Mouse (Mus musculus) Patski (cell line): Measurements from ENCODE around the gene Mtmr4. TPM values are rescaled to one million over a fixed set of nuclear protein-coding genes. Genes with fewer than 3 reads are reported as not detected.
A peak's percentile ranks its signal among the peaks of the same experiment; 100 is the strongest.

ENCODE experiments used
- ATAC-seq: fragments of 100-300 bp; one replicate; pipeline ENCODE4 v1.8.0; 2021
- CTCF ChIA-PET: fragments of 350-600 bp; sonication (Branson Sonifier 250); formaldehyde crosslinking; loops from one replicate; lab custom pipeline; 2022; ENCODE audit warnings: inconsistent platforms; lab: Charles Lee
- POLR2A ChIA-PET: fragments of 350-600 bp; sonication (Branson Sonifier 250); formaldehyde crosslinking; loops from one replicate; lab custom pipeline; 2022; ENCODE audit warnings: antibody characterized with exemption, inconsistent platforms; lab: Charles Lee
- DNase-seq: peaks from one replicate; pipeline ENCODE4 v3.0.0-alpha.2; 2011; ENCODE audit warnings: low read depth, low spot score
- H3K27me3 ChIP-seq: fragments of 371-371 bp; one replicate; pipeline ENCODE4 v1.5.1; 2021
- CTCF ChIP-seq: fragments of 100-300 bp; IDR thresholded peaks from one replicate; pipeline ENCODE4 v1.5.1; 2021
- in situ Hi-C: fragments of 300-500 bp; cut with MboI; formaldehyde crosslinking; loops from 3 replicates; pipeline ENCODE4 v1.11.1; 2018; ENCODE audit warnings: low pct_unique_long_range_greater_than_20kb, mixed read lengths
- polyA plus RNA-seq: library from polyadenylated mRNA; unstranded; gene quantifications from one replicate; pipeline ENCODE4 v1.2.3, GENCODE M21; 2021

The Mtmr4 gene
- polyA plus RNA-seq, 1 experiment from 2014 or later: 53.2 TPM

GRCm38 (mm10) chr11:87611547-87611946, 19.6 kb downstream of the Mtmr4 start:
- ATAC-seq (no peak), DNase-seq (no peak)
- POLR2A ChIA-PET: interaction anchor here (1.2 kb wide), 1 partner anchor 11 kb away, joined by 4 read pairs; no protein-coding TSS in a partner anchor
- TF ChIP-seq CTCF: no peak
- no peaks in the 10 kb centered on the region for H3K27me3 ChIP-seq
- CTCF ChIA-PET: no interaction called here
- in situ Hi-C loops: no loop called here

GRCm38 (mm10) chr11:87613972-87614371, 22.0 kb downstream of the Mtmr4 start:
- no peak for DNase-seq
- no peaks in the 10 kb centered on the region for H3K27me3 ChIP-seq
- ChIA-PET CTCF (no interaction called here), POLR2A (no interaction called here)
- in situ Hi-C loops: no loop called here
- no peak for ATAC-seq
- no peak for TF ChIP-seq CTCF

- ATAC-seq (no peak), DNase-seq (no peak)
- ChIA-PET POLR2A (no interaction called here), CTCF (interaction anchor here (0.8 to 1.3 kb wide), 3 partner anchors 13 to 206 kb away, joined by 3 read pairs; no protein-coding TSS in a partner anchor)
- no peaks in the 10 kb centered on the region for H3K27me3 ChIP-seq
- TF ChIP-seq CTCF: no peak
- in situ Hi-C loops: no loop called here
Measured at GRCm38 (mm10) chr11:87615551-87615950, 23.6 kb downstream of the Mtmr4 start.

- no peaks in the 10 kb centered on the region for H3K27me3 ChIP-seq
- ChIA-PET POLR2A (no interaction called here), CTCF (interaction anchor here (0.8 to 1.3 kb wide), 3 partner anchors 14 to 206 kb away, joined by 3 read pairs; no protein-coding TSS in a partner anchor)
- DNase-seq (no peak), ATAC-seq (no peak)
- in situ Hi-C loops: no loop called here
- TF ChIP-seq CTCF: no peak
Measured at GRCm38 (mm10) chr11:87615952-87616351, 24.0 kb downstream of the Mtmr4 start.

GRCm38 (mm10) chr11:87616790-87617474, 25.0 kb downstream of the Mtmr4 start, which contains the start of gene Hsf5:
TSS of gene Hsf5 (plus strand) at chr11:87617164.
- CTCF ChIA-PET: interaction anchor here (1.3 kb wide), 1 partner anchor 16 kb away, joined by 3 read pairs; no protein-coding TSS in a partner anchor
- ATAC-seq: no peak
- TF ChIP-seq CTCF: no peak
- H3K27me3 ChIP-seq: no peaks in the 10 kb centered on the region
- no peak for DNase-seq
- POLR2A ChIA-PET: no interaction called here
- in situ Hi-C loops: no loop called here

- CTCF ChIA-PET: no interaction called here
- no peak for TF ChIP-seq CTCF
- POLR2A ChIA-PET: no interaction called here
Measured at GRCm38 (mm10) chr11:87617606-87618005, 25.6 kb downstream of the Mtmr4 start.

GRCm38 (mm10) chr11:87623160-87623559, 31.2 kb downstream of the Mtmr4 start:
- DNase-seq (peak; percentile 39), ATAC-seq (peak; percentile 69)
- CTCF ChIA-PET: no interaction called here
- in situ Hi-C loops: no loop called here
- POLR2A ChIA-PET: no interaction called here
- TF ChIP-seq CTCF: no peak
- no peaks in the 10 kb centered on the region for H3K27me3 ChIP-seq

More at GRCm38 (mm10) chr11:87617606-87618005, 25.6 kb downstream of the Mtmr4 start:
- DNase-seq (no peak), ATAC-seq (no peak)
- no peaks in the 10 kb centered on the region for H3K27me3 ChIP-seq
- in situ Hi-C loops: no loop called here

- in situ Hi-C loops: no loop called here
- CTCF ChIA-PET: interaction anchor here (1.9 kb wide), 1 partner anchor 9 kb away, joined by 7 read pairs; no protein-coding TSS in a partner anchor
- H3K27me3 ChIP-seq: no peaks in the 10 kb centered on the region
- no peak for ATAC-seq
- peak; percentile 59 for TF ChIP-seq CTCF
- POLR2A ChIA-PET: no interaction called here
- no peak for DNase-seq
Measured at GRCm38 (mm10) chr11:87629859-87630258, 37.9 kb downstream of the Mtmr4 start.

GRCm38 (mm10) chr11:87638793-87639192, 46.8 kb downstream of the Mtmr4 start:
- no peak for TF ChIP-seq CTCF
- CTCF ChIA-PET: interaction anchor here (1.7 kb wide), 1 partner anchor 9 kb away, joined by 5 read pairs; no protein-coding TSS in a partner anchor
- POLR2A ChIA-PET: interaction anchor here (0.6 kb wide), 1 partner anchor 14 kb away, joined by 3 read pairs; no protein-coding TSS in a partner anchor
- in situ Hi-C loops: no loop called here
- DNase-seq: no peak
- H3K27me3 ChIP-seq: no peaks in the 10 kb centered on the region
- ATAC-seq: no peak

- ChIA-PET POLR2A (interaction anchor here (0.6 kb wide), 1 partner anchor 15 kb away, joined by 3 read pairs; no protein-coding TSS in a partner anchor), CTCF (interaction anchor here (1.7 kb wide), 1 partner anchor 8 kb away, joined by 5 read pairs; no protein-coding TSS in a partner anchor)
- in situ Hi-C loops: no loop called here
- no peak for TF ChIP-seq CTCF
- ATAC-seq (no peak), DNase-seq (no peak)
- H3K27me3 ChIP-seq: no peaks in the 10 kb centered on the region
Measured at GRCm38 (mm10) chr11:87639206-87639605, 47.2 kb downstream of the Mtmr4 start.

- POLR2A ChIA-PET: no interaction called here
Measured at GRCm38 (mm10) chr11:87642865-87643264, 50.9 kb downstream of the Mtmr4 start.

More at GRCm38 (mm10) chr11:87642865-87643264, 50.9 kb downstream of the Mtmr4 start:
- in situ Hi-C loops: loop anchor here (5.0 kb wide), 1 partner anchor 1181 kb away; no protein-coding TSS in a partner anchor
- ATAC-seq (no peak), DNase-seq (no peak)
- CTCF ChIA-PET: no interaction called here
- no peak for TF ChIP-seq CTCF
- H3K27me3 ChIP-seq: no peaks in the 10 kb centered on the region
